Mouse (Mus musculus): ENCODE measurements around the gene Ints6.
"Not testable (repeated sequence)": the region's sequence is repeated elsewhere in the genome, so short reads cannot be mapped to it uniquely, and the experiment has no call there.

The Ints6 gene

GRCm38 (mm10) chr14:62751479-62751878, 9.5 kb downstream of the Ints6 start:
- DNase-seq (ENCODE audit: low spot score in 2 of 2), result no peak

DNA sequence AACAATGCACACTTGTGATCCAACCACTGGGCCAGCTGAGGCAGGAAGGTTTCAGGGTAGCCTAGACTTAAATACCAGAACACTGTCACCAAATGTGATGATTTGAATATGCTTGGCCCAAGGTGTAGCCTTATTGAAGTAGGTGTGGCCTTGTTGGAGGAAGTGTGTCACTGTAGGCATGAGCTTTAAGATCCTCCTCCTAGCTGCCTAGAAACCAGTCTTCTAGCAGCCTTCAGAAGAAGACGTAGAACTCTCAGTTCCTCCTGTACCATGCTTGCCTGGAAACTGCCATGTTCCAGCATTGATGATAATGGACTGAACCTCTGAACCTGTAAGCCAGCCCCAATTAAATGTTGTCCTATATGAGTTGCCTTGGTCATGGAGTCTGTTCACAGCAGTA, 25.3 kb downstream of the Ints6 start:
- DNase-seq (ENCODE audit: low spot score in 2 of 2), result no peak

DNA sequence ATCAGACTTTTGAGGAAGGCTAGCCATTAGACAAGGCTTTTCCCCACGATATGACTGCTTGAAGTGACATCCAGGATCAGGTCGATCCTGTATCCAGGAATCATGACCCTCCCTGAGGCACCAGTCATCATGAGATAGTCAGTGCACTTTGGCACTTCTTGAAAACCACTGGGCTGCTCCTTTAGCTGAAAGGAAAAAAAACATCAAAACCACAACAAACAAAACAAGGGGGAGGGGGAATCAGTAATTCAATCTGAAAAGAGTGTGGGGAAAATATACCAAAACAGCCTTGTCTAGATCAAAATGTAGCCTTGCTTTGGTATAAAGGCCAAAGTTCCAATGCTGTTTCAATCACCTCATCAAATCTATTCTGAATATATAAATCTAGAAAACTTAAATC, 27.3 kb downstream of the Ints6 start:
- DNase-seq (ENCODE audit: low spot score in 2 of 2), result no peak

- DNase-seq (ENCODE audit: low spot score in 2 of 2), result no peak
Observed at GRCm38 (mm10) chr14:62731902-62732301, 29.1 kb downstream of the Ints6 start.

- no peak for DNase-seq (ENCODE audit: low spot score in 2 of 2)
Observed at GRCm38 (mm10) chr14:62724560-62724959, 36.4 kb downstream of the Ints6 start.

- no peak for DNase-seq (ENCODE audit: low spot score in 2 of 2)
Observed at GRCm38 (mm10) chr14:62721625-62722024, 39.3 kb downstream of the Ints6 start.

- no peak for DNase-seq (ENCODE audit: low spot score in 2 of 2)
Observed at GRCm38 (mm10) chr14:62718161-62718560, 42.8 kb downstream of the Ints6 start.

GRCm38 (mm10) chr14:62673646-62674045, 87.3 kb downstream of the Ints6 start:
- no peak for DNase-seq (ENCODE audit: low spot score in 2 of 2)

- DNase-seq (ENCODE audit: low spot score in 2 of 2), result no peak
Observed at GRCm38 (mm10) chr14:62664976-62665673, 95.8 kb downstream of the Ints6 start.

- DNase-seq (ENCODE audit: low spot score in 2 of 2), result no peak
Observed at GRCm38 (mm10) chr14:62663367-62663766, 97.6 kb downstream of the Ints6 start, which contains the start of gene Serpine3. Gene Serpine3 (plus strand): TSS chr14:62663667.

GRCm38 (mm10) chr14:62662381-62662780, 98.6 kb downstream of the Ints6 start:
- no peak for DNase-seq (ENCODE audit: low spot score in 2 of 2)

DNA sequence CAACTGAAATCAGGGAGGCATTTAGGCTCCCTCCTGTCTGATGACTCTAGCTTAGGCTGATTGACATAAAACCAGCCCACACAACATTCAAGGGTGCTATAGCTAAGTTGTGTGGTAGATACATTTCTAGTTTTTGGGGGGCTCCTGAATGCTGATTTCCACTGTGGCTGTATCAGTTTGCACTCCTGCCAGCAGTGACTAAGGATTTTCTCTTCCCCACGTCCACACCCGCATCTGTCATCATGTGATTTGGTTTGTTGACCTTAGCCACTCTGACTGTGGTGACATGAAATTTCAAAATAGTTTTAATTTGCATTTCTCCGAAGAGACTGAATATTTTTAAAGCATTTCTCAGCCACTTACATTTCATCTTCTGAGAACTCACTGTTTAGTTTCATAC, 103.5 kb downstream of the Ints6 start:
- no peak for DNase-seq (ENCODE audit: low spot score in 2 of 2)

GRCm38 (mm10) chr14:62655996-62656395, 105.0 kb downstream of the Ints6 start:
- DNase-seq (ENCODE audit: low spot score in 2 of 2), result no peak

DNA sequence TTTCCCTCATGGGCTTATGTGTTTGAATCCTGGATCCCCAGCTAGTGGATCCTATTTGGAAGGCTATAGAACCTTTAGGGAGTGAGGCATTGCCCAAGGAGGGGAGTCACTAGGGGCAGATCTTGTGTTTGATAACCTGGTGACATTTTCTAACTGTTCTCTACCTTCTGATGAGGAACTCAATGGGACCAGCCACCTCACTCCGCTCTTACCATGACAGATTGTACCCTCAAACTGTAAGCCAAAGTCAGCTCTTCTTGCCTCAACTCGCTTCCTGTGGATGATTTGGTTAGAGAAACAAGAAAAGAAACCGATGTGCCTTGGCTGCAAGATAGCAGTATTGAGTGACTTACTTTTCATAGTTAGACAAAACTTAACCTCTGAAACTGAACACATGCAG, 109.2 kb downstream of the Ints6 start:
- DNase-seq (ENCODE audit: low spot score in 2 of 2), result no peak

- no peak for DNase-seq (ENCODE audit: low spot score in 2 of 2)
Observed at GRCm38 (mm10) chr14:62650376-62650775, 110.6 kb downstream of the Ints6 start.

DNA sequence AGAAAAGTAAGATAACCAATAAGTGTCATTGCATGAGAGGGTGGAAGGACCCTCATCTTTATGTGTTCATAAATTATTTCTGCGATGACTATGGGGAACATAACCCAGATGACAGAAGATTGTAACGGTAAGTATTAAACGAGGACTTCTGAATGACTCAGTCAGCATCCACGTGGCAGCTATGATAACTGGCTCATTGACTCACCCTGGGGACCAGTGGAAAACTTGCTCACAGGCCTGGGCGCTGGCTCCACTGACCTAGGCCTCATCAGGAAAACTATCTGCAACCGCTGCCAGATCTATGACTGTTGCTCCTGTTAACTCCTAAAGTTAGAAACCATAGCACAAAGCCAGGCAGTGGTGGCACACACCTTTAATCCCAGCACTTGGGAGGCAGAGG, 112.6 kb downstream of the Ints6 start:
- DNase-seq (ENCODE audit: low spot score in 2 of 2), result no peak

GRCm38 (mm10) chr14:62642368-62642767, 118.6 kb downstream of the Ints6 start:
- DNase-seq (ENCODE audit: low spot score in 2 of 2), result not testable (repeated sequence)

DNA sequence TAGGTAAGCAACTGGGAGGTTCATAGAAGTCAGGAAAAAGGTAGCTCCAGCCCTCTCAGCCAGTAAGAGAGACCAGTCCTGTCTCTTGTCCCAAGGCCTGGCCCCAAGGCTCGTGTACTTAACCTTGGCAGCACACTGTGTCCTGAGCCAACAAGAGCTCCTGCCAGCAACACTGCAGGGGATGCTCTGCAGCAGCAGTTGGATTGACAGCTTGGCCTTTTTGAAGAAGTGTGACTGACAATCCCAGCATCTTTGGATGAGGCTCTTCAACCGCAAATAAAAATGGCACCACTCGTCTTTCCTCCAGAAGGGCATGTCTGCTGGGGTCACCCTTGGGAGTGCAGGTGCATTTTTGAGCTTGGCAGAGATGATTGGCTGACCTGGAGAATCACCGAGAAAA, 120.6 kb downstream of the Ints6 start:
- no peak for DNase-seq (ENCODE audit: low spot score in 2 of 2)

- no peak for DNase-seq (ENCODE audit: low spot score in 2 of 2)
Observed at GRCm38 (mm10) chr14:62639551-62639950, 121.4 kb downstream of the Ints6 start.

DNA sequence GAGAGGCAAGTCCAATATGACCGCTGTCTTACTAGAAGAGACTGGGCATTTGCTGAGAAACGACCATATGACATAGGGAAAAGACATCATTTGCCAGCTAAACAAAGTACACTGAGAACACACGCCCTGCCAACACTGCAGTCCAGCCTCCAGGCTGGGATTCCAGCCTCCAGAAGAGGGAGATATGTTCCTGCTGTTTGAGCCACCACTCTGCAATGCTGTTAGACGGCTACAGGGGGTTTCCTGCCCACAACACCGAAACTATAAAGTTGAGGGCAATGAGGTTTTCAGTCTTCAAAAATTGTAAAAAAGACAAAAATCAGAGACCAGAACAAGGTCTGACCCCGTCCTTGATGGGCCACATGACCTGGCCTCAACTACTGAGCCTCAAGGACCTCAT, 121.9 kb downstream of the Ints6 start:
- no peak for DNase-seq (ENCODE audit: low spot score in 2 of 2)

DNA sequence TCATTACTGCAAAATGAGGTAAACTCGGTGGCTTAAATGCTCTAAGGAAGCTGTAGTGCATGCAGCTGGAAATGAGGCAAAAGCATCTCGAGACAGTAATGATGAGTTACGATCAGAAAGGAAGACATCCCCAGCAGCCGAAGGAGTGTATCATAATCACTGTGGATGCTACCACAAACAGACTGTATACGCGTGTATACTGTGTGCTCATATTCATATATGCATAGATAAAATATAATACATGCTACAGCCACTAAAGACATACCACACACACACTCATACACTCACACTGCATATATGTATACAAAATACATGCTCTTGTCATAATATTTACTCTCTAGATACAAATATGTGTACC, 122.6 kb downstream of the Ints6 start:
- no peak for DNase-seq (ENCODE audit: low spot score in 2 of 2)

DNA sequence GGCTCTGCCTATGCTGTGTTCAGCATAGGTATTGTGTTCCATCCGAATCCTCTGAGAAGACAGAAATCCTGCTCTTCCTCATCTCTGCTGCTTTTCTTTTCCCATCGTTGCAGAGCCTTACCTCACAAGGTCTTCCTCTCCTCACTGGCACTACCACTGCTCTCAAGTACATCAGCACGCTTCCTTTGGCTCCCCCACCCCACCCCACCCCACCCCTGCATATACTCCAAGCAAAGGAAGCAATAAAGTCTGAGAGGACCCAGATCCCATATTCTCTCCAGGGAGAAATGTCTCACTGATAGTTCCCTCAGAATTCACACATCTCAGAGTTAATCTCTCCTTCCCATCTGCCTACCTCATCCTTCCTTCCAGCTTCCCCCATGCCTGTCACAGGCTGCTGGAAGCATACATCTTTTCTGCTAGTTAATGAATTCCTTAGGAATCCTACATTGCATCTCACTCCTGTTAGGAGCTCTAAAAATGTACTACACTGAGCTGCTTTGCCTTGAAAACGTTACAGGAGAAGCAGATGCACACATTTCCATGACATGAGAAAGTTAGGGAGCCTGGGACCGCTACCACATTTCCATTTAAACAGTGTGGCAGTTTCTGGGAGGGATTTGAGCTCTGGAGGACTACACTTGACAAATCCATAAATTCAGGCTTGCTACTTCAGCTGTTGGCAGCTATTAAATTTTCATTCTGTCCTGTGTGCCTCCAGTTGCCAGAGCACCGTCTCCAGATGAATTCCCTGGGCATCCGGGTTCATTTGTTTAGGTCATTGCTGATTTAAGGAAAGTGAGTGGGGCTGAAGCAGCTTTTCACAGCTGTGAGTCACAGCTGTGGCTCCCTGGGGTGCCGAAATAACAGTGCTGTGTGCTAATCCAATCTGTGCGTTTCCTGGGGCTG, 123.3 kb downstream of the Ints6 start:
- no peak for DNase-seq (ENCODE audit: low spot score in 2 of 2)

DNA sequence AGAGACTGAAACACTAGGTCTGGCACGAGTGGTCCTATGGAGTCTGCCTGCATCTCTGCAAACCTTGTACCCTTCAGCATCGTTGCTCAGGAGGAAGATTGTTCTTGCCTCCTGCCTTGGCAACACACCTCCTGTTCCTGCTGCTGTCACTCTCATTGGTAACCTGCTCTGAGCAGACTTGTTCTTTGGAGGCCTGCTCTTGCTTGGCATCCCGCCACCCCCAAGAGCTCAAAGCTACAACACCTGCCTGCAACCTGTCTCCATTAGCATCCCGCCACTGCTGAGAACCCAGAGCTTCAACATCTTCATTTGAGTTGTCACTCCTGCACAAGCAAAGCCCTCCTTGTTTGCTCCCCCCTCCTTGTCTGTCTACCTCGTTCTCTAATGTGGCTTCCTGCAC, 133.0 kb downstream of the Ints6 start:
- no peak for DNase-seq (ENCODE audit: low spot score in 2 of 2)
